Mouse (Mus musculus): ENCODE results near the gene Kcnq4.

DNA sequence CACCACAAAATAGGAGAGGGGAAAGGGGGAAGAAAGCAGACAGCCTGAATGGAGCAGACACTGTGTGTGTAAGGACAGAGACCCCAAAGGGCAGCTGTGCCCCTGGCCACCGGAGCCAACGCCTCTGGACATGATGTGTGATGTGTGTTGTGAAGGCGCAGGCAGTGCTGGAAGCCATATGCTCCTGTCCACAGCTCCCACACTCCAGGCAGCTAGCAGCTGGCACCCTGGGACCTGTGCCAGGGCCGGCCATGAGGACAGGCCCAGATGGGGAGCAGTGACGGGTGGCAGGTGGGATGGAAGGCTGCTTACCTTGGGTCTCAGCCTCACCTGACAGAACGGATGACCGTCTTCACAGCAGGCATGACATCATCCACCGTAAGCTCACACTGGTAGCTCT, 46.4 kb downstream of the Kcnq4 start:
- TF ChIP-seq GATA1 (IDR thresholded peaks at IDR 0.05; ENCODE audit: low read length) (no peak), TAL1 (IDR thresholded peaks at IDR 0.05; ENCODE audit: low read length) (no peak)

Data from erythroblast, embryonic 14.5 days (primary cell).